Mouse (Mus musculus): Measurements from ENCODE around the gene Adat2. TPM values are rescaled to one million over a fixed set of nuclear protein-coding genes. Genes with fewer than 3 reads are reported as not detected.
A peak's percentile ranks its signal among the peaks of the same experiment; 100 is the strongest.

Gene Adat2
- polyA plus RNA-seq, 1 experiment from 2014 or later = 4.3 TPM

GRCm38 (mm10) chr10:13541721-13542120 is 11.0 kb upstream of the Adat2 start:
- ATAC-seq (ENCODE audit: low FRiP score, low TSS enrichment) = no peak
- 91% methylated on average over 5 of the region's 5 CpGs for WGBS

DNA sequence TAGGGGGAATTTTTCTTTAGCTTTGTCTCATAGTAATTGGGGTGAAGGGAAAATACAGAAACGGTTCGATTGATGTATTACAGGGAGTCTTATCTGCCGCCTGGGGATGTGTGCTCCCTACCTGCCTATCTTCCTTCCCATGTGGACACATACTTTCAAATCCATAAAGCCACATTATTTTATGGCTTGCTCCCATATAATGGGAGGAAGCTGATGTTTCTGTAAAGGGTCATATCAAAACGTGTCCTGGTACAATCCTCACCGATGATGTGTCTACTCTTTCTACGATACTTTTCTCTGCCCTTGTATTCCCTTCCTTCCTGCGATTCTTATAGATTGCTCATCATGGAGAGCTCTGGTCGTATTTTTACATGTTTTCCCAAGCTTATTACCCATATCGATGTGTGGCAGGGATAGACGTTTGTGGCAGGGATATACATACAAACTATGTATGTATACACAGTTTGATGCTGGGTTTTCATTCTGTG is 848 bp downstream of the Adat2 start:
- DNase-seq (ENCODE audit: low spot score) (no peak), ATAC-seq (ENCODE audit: low FRiP score, low TSS enrichment) (no peak)
- Histone ChIP-seq H3K36me3 (ENCODE audit: control insufficient read depth, insufficient read depth, low read length) (no peaks in the 10 kb centered on the region), H3K9ac (ENCODE audit: low read length) (peak overlapping the region; percentile 77), H3K9me3 (ENCODE audit: control insufficient read depth, low read length) (no peaks in the 10 kb centered on the region), H3K4me2 (replicated peaks; ENCODE audit: low read depth) (peak overlapping the region; percentile 66), H3K27ac (replicated peaks) (peak overlapping the region; percentile 82; the same call in 1 of the 2 replicates), H3K27me3 (ENCODE audit: control insufficient read depth, insufficient read depth, low read length) (no peaks in the 10 kb centered on the region), H3K4me1 (replicated peaks; ENCODE audit: control insufficient read depth, insufficient read depth) (no peaks in the 10 kb centered on the region), H3K4me3 (ENCODE audit: low read depth, low read length) (peak overlapping the region; percentile 63)
- 22% methylated on average over 10 of the region's 10 CpGs for WGBS
- TF ChIP-seq EP300 (optimal IDR thresholded peaks at IDR 0.05) = no peak
- no peak for TF ChIP-seq CTCF (IDR thresholded peaks at IDR 0.05; ENCODE audit: low read depth)

More at GRCm38 (mm10) chr10:13541721-13542120, 11.0 kb upstream of the Adat2 start:
- Histone ChIP-seq H3K36me3 (ENCODE audit: control insufficient read depth, insufficient read depth, low read length) (peaks cover 12% of the 10 kb centered on the region), H3K27me3 (ENCODE audit: control insufficient read depth, insufficient read depth, low read length) (no peaks in the 10 kb centered on the region), H3K9me3 (ENCODE audit: control insufficient read depth, low read length) (no peaks in the 10 kb centered on the region), H3K27ac (replicated peaks) (no peak overlapping the region), H3K4me3 (ENCODE audit: low read depth, low read length) (no peak overlapping the region), H3K9ac (ENCODE audit: low read length) (no peak overlapping the region), H3K4me2 (replicated peaks; ENCODE audit: low read depth) (no peak overlapping the region), H3K4me1 (replicated peaks; ENCODE audit: control insufficient read depth, insufficient read depth) (no peaks in the 10 kb centered on the region)
- no peak for DNase-seq (ENCODE audit: low spot score)
- TF ChIP-seq CTCF (IDR thresholded peaks at IDR 0.05; ENCODE audit: low read depth) (no peak), EP300 (optimal IDR thresholded peaks at IDR 0.05) (no peak)

- no peak for ATAC-seq (ENCODE audit: low FRiP score, low TSS enrichment)
- Histone ChIP-seq H3K4me1 (replicated peaks; ENCODE audit: control insufficient read depth, insufficient read depth) (no peaks in the 10 kb centered on the region), H3K27me3 (ENCODE audit: control insufficient read depth, insufficient read depth, low read length) (no peaks in the 10 kb centered on the region), H3K4me3 (ENCODE audit: low read depth, low read length) (no peak overlapping the region), H3K9me3 (ENCODE audit: control insufficient read depth, low read length) (no peaks in the 10 kb centered on the region), H3K27ac (replicated peaks) (no peak overlapping the region), H3K9ac (ENCODE audit: low read length) (no peak overlapping the region), H3K36me3 (ENCODE audit: control insufficient read depth, insufficient read depth, low read length) (no peaks in the 10 kb centered on the region), H3K4me2 (replicated peaks; ENCODE audit: low read depth) (no peak overlapping the region)
- WGBS = 90% methylated on average over 1 of the region's 1 CpGs
- TF ChIP-seq EP300 (optimal IDR thresholded peaks at IDR 0.05) (no peak), CTCF (IDR thresholded peaks at IDR 0.05; ENCODE audit: low read depth) (no peak)
- DNase-seq (ENCODE audit: low spot score) = no peak
Observed at GRCm38 (mm10) chr10:13554316-13554715, 1.6 kb downstream of the Adat2 start.

DNA sequence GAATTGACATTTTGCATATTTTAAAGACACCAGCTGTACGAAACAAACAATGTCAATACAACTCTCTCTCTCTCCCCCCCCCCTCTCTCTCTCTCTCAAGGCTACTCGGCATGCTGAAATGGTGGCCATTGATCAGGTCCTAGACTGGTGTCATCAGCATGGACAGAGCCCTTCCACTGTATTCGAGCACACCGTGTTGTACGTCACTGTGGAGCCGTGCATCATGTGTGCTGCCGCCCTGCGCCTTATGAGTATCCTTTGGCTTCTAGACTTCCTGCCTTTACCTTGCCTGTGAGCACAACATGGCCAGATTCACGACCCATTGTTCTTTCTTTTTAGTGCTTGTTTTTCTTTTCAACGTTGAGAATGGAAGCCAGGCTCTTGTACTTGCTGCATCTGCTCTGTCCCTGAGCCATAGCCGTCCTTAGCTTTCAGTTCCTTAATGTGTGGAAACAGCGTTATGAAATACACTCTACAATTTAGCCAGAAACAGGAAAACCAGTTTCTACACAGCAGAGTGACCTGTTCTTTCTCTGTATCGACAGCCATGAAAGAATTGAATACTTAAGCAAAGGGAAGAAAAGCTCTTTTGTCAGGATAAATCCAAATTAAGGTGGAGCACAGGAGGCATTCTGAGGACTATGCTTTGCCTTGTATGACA is 7.5 kb downstream of the Adat2 start:
- WGBS = 82% methylated on average over 13 of the region's 13 CpGs

DNA sequence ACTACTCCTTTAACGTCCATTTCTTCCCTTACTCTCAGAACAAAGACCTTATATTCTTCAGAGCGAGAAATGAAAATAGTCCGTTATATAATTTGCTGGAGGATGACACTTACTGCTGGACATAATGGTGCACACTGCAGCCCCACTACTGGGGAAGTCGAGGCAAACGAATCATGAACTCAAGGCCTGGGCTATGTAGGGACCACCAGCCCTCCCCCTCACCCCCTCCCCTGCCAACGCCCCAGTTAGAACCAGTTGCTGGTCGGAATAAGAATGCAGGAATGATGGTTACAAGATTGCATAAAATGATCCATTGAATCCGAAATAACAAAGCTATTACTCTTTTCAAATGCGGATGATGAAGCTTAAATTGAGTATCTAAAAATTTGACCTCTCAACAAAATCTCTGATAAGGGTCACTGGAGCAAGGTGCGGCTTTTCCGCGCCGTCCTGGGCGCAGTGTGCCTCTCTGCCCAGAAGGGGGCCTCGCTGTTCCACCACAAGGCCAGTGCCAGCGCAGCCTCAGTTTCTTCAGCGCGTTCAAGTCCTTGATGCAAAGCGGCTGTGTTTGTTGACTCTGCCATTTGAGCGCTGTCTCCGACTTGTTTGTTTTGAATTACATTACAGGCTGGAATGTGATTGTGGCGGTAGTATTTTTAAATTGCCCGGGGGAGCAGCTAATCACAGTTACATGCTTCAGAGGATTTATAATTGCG is 11.8 kb downstream of the Adat2 start:
- Histone ChIP-seq H3K27ac (replicated peaks) (no peak overlapping the region), H3K4me3 (ENCODE audit: low read depth, low read length) (no peak overlapping the region), H3K36me3 (ENCODE audit: control insufficient read depth, insufficient read depth, low read length) (peaks cover 3% of the 10 kb centered on the region; the same call in 1 of the 2 replicates), H3K4me1 (replicated peaks; ENCODE audit: control insufficient read depth, insufficient read depth) (no peaks in the 10 kb centered on the region), H3K9me3 (ENCODE audit: control insufficient read depth, low read length) (no peaks in the 10 kb centered on the region), H3K27me3 (ENCODE audit: control insufficient read depth, insufficient read depth, low read length) (no peaks in the 10 kb centered on the region), H3K4me2 (replicated peaks; ENCODE audit: low read depth) (peak overlapping the region; percentile 42), H3K9ac (ENCODE audit: low read length) (no peak overlapping the region)
- ATAC-seq (ENCODE audit: low FRiP score, low TSS enrichment) (no peak), DNase-seq (ENCODE audit: low spot score) (peak; percentile 67)
- TF ChIP-seq EP300 (optimal IDR thresholded peaks at IDR 0.05) (no peak), CTCF (IDR thresholded peaks at IDR 0.05; ENCODE audit: low read depth) (peak; percentile 96)
- 26% methylated on average over 24 of the region's 24 CpGs for WGBS

More for the DNA sequence above, 7.5 kb downstream of the Adat2 start:
- no peaks in the 10 kb centered on the region for H3K9me3 ChIP-seq (ENCODE audit: control insufficient read depth, low read length)
- H3K4me1 ChIP-seq (replicated peaks; ENCODE audit: control insufficient read depth, insufficient read depth) = no peaks in the 10 kb centered on the region
- peaks cover 3% of the 10 kb centered on the region; the same call in 1 of the 2 replicates for H3K36me3 ChIP-seq (ENCODE audit: control insufficient read depth, insufficient read depth, low read length)
- H3K4me2 ChIP-seq (replicated peaks; ENCODE audit: low read depth) = no peak overlapping the region
- ATAC-seq (ENCODE audit: low FRiP score, low TSS enrichment) = no peak
- TF ChIP-seq EP300 (optimal IDR thresholded peaks at IDR 0.05) (no peak), CTCF (IDR thresholded peaks at IDR 0.05; ENCODE audit: low read depth) (no peak)
- H3K27me3 ChIP-seq (ENCODE audit: control insufficient read depth, insufficient read depth, low read length) = no peaks in the 10 kb centered on the region
- no peak overlapping the region for H3K4me3 ChIP-seq (ENCODE audit: low read depth, low read length)
- DNase-seq (ENCODE audit: low spot score) = no peak
- no peak overlapping the region for H3K9ac ChIP-seq (ENCODE audit: low read length)
- H3K27ac ChIP-seq (replicated peaks) = no peak overlapping the region

DNA sequence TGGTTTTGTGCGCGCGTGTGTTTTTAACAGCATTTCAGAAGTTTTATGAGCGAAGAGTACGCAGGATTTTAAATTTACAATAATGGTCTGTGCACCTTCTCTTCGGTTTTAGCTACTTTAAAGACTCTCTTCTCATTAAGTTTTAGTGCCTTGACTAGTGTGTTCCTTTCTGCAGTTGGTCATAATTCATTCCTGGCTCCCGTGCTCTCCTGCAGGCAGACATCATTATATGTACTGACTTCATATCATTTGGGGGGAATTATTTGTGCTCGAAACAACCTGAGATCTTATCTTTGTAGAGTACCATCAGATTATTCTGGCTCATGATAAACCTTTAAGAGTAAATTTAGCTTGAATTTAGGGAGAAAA is 12.4 kb downstream of the Adat2 start:
- no peaks in the 10 kb centered on the region for H3K4me1 ChIP-seq (replicated peaks; ENCODE audit: control insufficient read depth, insufficient read depth)
- ATAC-seq (ENCODE audit: low FRiP score, low TSS enrichment) = no peak
- H3K9me3 ChIP-seq (ENCODE audit: control insufficient read depth, low read length) = no peaks in the 10 kb centered on the region
- no peak overlapping the region for H3K9ac ChIP-seq (ENCODE audit: low read length)
- WGBS = 36% methylated on average over 8 of the region's 8 CpGs
- TF ChIP-seq EP300 (optimal IDR thresholded peaks at IDR 0.05) (no peak), CTCF (IDR thresholded peaks at IDR 0.05; ENCODE audit: low read depth) (no peak)
- DNase-seq (ENCODE audit: low spot score) = no peak
- no peaks in the 10 kb centered on the region for H3K27me3 ChIP-seq (ENCODE audit: control insufficient read depth, insufficient read depth, low read length)
- peaks cover 3% of the 10 kb centered on the region; the same call in 1 of the 2 replicates for H3K36me3 ChIP-seq (ENCODE audit: control insufficient read depth, insufficient read depth, low read length)
- H3K27ac ChIP-seq (replicated peaks) = no peak overlapping the region
- peak overlapping the region; percentile 42 for H3K4me2 ChIP-seq (replicated peaks; ENCODE audit: low read depth)
- H3K4me3 ChIP-seq (ENCODE audit: low read depth, low read length) = no peak overlapping the region
